Mouse (Mus musculus) embryonic stem cell, embryonic (primary cell): ENCODE data around the gene Ephb3.
"Not testable (repeated sequence)": the region's sequence is repeated elsewhere in the genome, so short reads cannot be mapped to it uniquely, and the experiment has no call there.

Source experiments
- CTCF ChIA-PET, 4 experiments: fragments of 300-600 bp in 2 of 4; fragments of 350-600 bp in 2 of 4; sonication (Branson Sonifier 250); formaldehyde crosslinking; loops; one replicate each; lab custom pipeline; 2022; ENCODE audit warnings: inconsistent platforms in 2 of 4; lab: Charles Lee
- POLR2A ChIA-PET, 4 experiments: fragments of 300-600 bp in 2 of 4; fragments of 350-600 bp in 2 of 4; sonication (Branson Sonifier 250); formaldehyde crosslinking; loops; one replicate each; lab custom pipeline; 2022; ENCODE audit warnings: antibody characterized with exemption in 4 of 4, inconsistent platforms in 1 of 4; lab: Charles Lee

The Ephb3 gene

GRCm38 (mm10) chr16:21204367-21205092 lies at the start of gene Ephb3:
Gene Ephb3 (plus strand): TSS chr16:21204755.
- ChIA-PET CTCF (interaction anchor here (0.5 to 2.2 kb wide), 45 partner anchors 12 to 571 kb away, joined by 3 to 114 read pairs (median 4); partner anchors contain the start of genes Clcn2 (in 1 of the 4) and Polr2h (in 1 of the 4)), POLR2A (interaction anchor here (0.6 to 2.6 kb wide), 84 partner anchors 9 to 1204 kb away, joined by 3 to 55 read pairs (median 4); partner anchors contain the start of genes Ap2m1 (in 1 of the 4), Clcn2 (in 1 of the 4), Eif2b5 (in 1 of the 4) and Polr2h (in 1 of the 4))

- POLR2A ChIA-PET = not testable (repeated sequence)
These were observed 48.3 kb upstream of the Ephb3 start for GRCm38 (mm10) chr16:21156261-21156660.

GRCm38 (mm10) chr16:21159226-21159625 lies 45.3 kb upstream of the Ephb3 start:
- CTCF ChIA-PET, POLR2A ChIA-PET: not testable (repeated sequence)

More at GRCm38 (mm10) chr16:21156261-21156660, 48.3 kb upstream of the Ephb3 start:
- CTCF ChIA-PET = interaction anchor here in 2 of 4 experiments (0.6 kb wide), 2 partner anchors 9 to 20 kb away, joined by 3 read pairs; no protein-coding TSS in a partner anchor

GRCm38 (mm10) chr16:21163423-21163822 lies 41.1 kb upstream of the Ephb3 start:
- ChIA-PET CTCF (interaction anchor here in 2 of 4 experiments (0.6 to 1.5 kb wide), 3 partner anchors 24 to 219 kb away, joined by 3 read pairs; no protein-coding TSS in a partner anchor), POLR2A (interaction anchor here in 1 of 4 experiments (0.7 kb wide), 1 partner anchor 1965 kb away, joined by 3 read pairs; no protein-coding TSS in a partner anchor)

- POLR2A ChIA-PET = interaction anchor here in 1 of 4 experiments (0.7 kb wide), 3 partner anchors 13 to 266 kb away, joined by 4 to 5 read pairs (median 5); no protein-coding TSS in a partner anchor
- CTCF ChIA-PET = interaction anchor here (0.6 to 1.6 kb wide), 20 partner anchors 10 to 1318 kb away, joined by 3 to 10 read pairs (median 3); no protein-coding TSS in a partner anchor
These were observed 39.0 kb upstream of the Ephb3 start for GRCm38 (mm10) chr16:21165343-21166220.

- ChIA-PET POLR2A (interaction anchor here in 1 of 4 experiments (1.1 kb wide), 1 partner anchor 19 kb away, joined by 3 read pairs; no protein-coding TSS in a partner anchor), CTCF (no interaction called here)
These were observed 35.8 kb upstream of the Ephb3 start for GRCm38 (mm10) chr16:21168730-21169129.

GRCm38 (mm10) chr16:21175236-21175635 lies 29.3 kb upstream of the Ephb3 start:
- ChIA-PET POLR2A (interaction anchor here in 1 of 4 experiments (0.7 to 0.8 kb wide), 2 partner anchors 46 to 202 kb away, joined by 3 to 5 read pairs; no protein-coding TSS in a partner anchor), CTCF (interaction anchor here in 2 of 4 experiments (0.7 to 1.2 kb wide), 3 partner anchors 13 to 449 kb away, joined by 3 read pairs; no protein-coding TSS in a partner anchor)

GRCm38 (mm10) chr16:21182108-21182507 lies 22.4 kb upstream of the Ephb3 start:
- POLR2A ChIA-PET = no interaction called here
- CTCF ChIA-PET = no interaction called here

- POLR2A ChIA-PET = interaction anchor here in 3 of 4 experiments (0.5 to 2.1 kb wide), 4 partner anchors 20 to 661 kb away, joined by 3 to 5 read pairs (median 3); partner anchors contain the start of gene Ephb3 (in 1 of the 3)
- CTCF ChIA-PET = interaction anchor here in 2 of 4 experiments (0.7 to 1.1 kb wide), 3 partner anchors 191 to 420 kb away, joined by 3 to 4 read pairs (median 3); no protein-coding TSS in a partner anchor
These were observed 19.9 kb upstream of the Ephb3 start for GRCm38 (mm10) chr16:21184697-21185096.

- CTCF ChIA-PET = interaction anchor here in 3 of 4 experiments (0.6 to 2.3 kb wide), 19 partner anchors 11 to 479 kb away, joined by 3 to 14 read pairs (median 4); partner anchors contain the start of genes Clcn2 (in 1 of the 3) and Polr2h (in 1 of the 3)
- POLR2A ChIA-PET = interaction anchor here in 1 of 4 experiments (1.3 kb wide), 1 partner anchor 19 kb away, joined by 3 read pairs; no protein-coding TSS in a partner anchor
These were observed 17.0 kb upstream of the Ephb3 start for GRCm38 (mm10) chr16:21187568-21187967.

GRCm38 (mm10) chr16:21188345-21188744 lies 16.2 kb upstream of the Ephb3 start:
- POLR2A ChIA-PET = interaction anchor here in 3 of 4 experiments (0.6 to 1.6 kb wide), 5 partner anchors 10 to 368 kb away, joined by 3 to 14 read pairs (median 4); partner anchors contain the start of gene Ephb3 (in 1 of the 3)
- CTCF ChIA-PET = interaction anchor here (0.5 to 2.6 kb wide), 26 partner anchors 9 to 516 kb away, joined by 3 to 14 read pairs (median 4); partner anchors contain the start of genes Clcn2 (in 1 of the 4) and Polr2h (in 1 of the 4)

GRCm38 (mm10) chr16:21191569-21191968 lies 13.0 kb upstream of the Ephb3 start:
- ChIA-PET POLR2A (interaction anchor here (0.6 to 2.1 kb wide), 9 partner anchors 10 to 489 kb away, joined by 3 to 6 read pairs (median 4); partner anchors contain the start of gene Ephb3 (in 2 of the 4)), CTCF (interaction anchor here in 3 of 4 experiments (0.6 to 3.3 kb wide), 14 partner anchors 26 to 489 kb away, joined by 3 to 12 read pairs (median 4); partner anchors contain the start of gene Vps8 (in 1 of the 3))

- ChIA-PET CTCF (interaction anchor here (0.6 to 2.3 kb wide), 14 partner anchors 10 to 476 kb away, joined by 3 to 15 read pairs (median 4); partner anchors contain the start of genes Clcn2 (in 1 of the 4), Ephb3 (in 1 of the 4) and Polr2h (in 1 of the 4)), POLR2A (interaction anchor here (0.5 to 1.9 kb wide), 9 partner anchors 9 to 697 kb away, joined by 3 to 5 read pairs (median 3); no protein-coding TSS in a partner anchor)
These were observed 11.8 kb upstream of the Ephb3 start for GRCm38 (mm10) chr16:21192509-21193354.

- CTCF ChIA-PET = interaction anchor here in 3 of 4 experiments (0.6 to 5.6 kb wide), 6 partner anchors 198 to 685 kb away, joined by 3 to 83 read pairs (median 4); no protein-coding TSS in a partner anchor
- POLR2A ChIA-PET = interaction anchor here in 3 of 4 experiments (0.5 to 2.9 kb wide), 6 partner anchors 10 to 61 kb away, joined by 3 to 13 read pairs (median 4); partner anchors contain the start of gene Ephb3 (in 2 of the 3)
These were observed 10.4 kb upstream of the Ephb3 start for GRCm38 (mm10) chr16:21194182-21194581.

GRCm38 (mm10) chr16:21195260-21195866 lies 9.2 kb upstream of the Ephb3 start:
- CTCF ChIA-PET = interaction anchor here (0.8 to 5.6 kb wide), 7 partner anchors 197 to 434 kb away, joined by 3 to 83 read pairs (median 4); no protein-coding TSS in a partner anchor
- POLR2A ChIA-PET = interaction anchor here in 3 of 4 experiments (0.6 to 2.9 kb wide), 13 partner anchors 9 to 493 kb away, joined by 3 to 13 read pairs (median 3); partner anchors contain the start of gene Ephb3 (in 3 of the 3)
